Mouse (Mus musculus): ENCODE data around the gene Zfp709.
"Not testable (repeated sequence)": the region's sequence is repeated elsewhere in the genome, so short reads cannot be mapped to it uniquely, and the experiment has no call there.

Zfp709 gene

GRCm38 (mm10) chr8:71881618-71882274, at the start of gene Zfp709:
Gene Zfp709, plus strand, starts transcription at chr8:71882019.
- peak; percentile 64 for DNase-seq (ENCODE audit: low spot score)

GRCm38 (mm10) chr8:71838207-71838606, 43.6 kb upstream of the Zfp709 start:
- DNase-seq (ENCODE audit: low spot score), result not testable (repeated sequence)

- not testable (repeated sequence) for DNase-seq (ENCODE audit: low spot score)
Observed at GRCm38 (mm10) chr8:71841201-71841817, 40.5 kb upstream of the Zfp709 start.

- not testable (repeated sequence) for DNase-seq (ENCODE audit: low spot score)
Observed at GRCm38 (mm10) chr8:71842476-71842875, 39.3 kb upstream of the Zfp709 start.

- not testable (repeated sequence) for DNase-seq (ENCODE audit: low spot score)
Observed at GRCm38 (mm10) chr8:71844453-71844852, 37.4 kb upstream of the Zfp709 start.

GRCm38 (mm10) chr8:71845993-71846483, 35.8 kb upstream of the Zfp709 start:
- DNase-seq (ENCODE audit: low spot score), result not testable (repeated sequence)

GRCm38 (mm10) chr8:71846745-71847144, 35.1 kb upstream of the Zfp709 start:
- not testable (repeated sequence) for DNase-seq (ENCODE audit: low spot score)

- DNase-seq (ENCODE audit: low spot score), result not testable (repeated sequence)
Observed at GRCm38 (mm10) chr8:71851014-71851413, 30.8 kb upstream of the Zfp709 start.

- DNase-seq (ENCODE audit: low spot score), result not testable (repeated sequence)
Observed at GRCm38 (mm10) chr8:71853360-71853759, 28.5 kb upstream of the Zfp709 start.

- not testable (repeated sequence) for DNase-seq (ENCODE audit: low spot score)
Observed at GRCm38 (mm10) chr8:71856630-71857328, 25.0 kb upstream of the Zfp709 start.

GRCm38 (mm10) chr8:71857364-71857763, 24.5 kb upstream of the Zfp709 start:
- DNase-seq (ENCODE audit: low spot score), result not testable (repeated sequence)

- DNase-seq (ENCODE audit: low spot score), result not testable (repeated sequence)
Observed at GRCm38 (mm10) chr8:71861551-71861950, 20.3 kb upstream of the Zfp709 start.

- DNase-seq (ENCODE audit: low spot score), result not testable (repeated sequence)
Observed at GRCm38 (mm10) chr8:71862038-71862437, 19.8 kb upstream of the Zfp709 start.

- not testable (repeated sequence) for DNase-seq (ENCODE audit: low spot score)
Observed at GRCm38 (mm10) chr8:71900666-71901065, 18.8 kb downstream of the Zfp709 start.

- not testable (repeated sequence) for DNase-seq (ENCODE audit: low spot score)
Observed at GRCm38 (mm10) chr8:71903084-71903483, 21.3 kb downstream of the Zfp709 start.

- DNase-seq (ENCODE audit: low spot score), result no peak
Observed at GRCm38 (mm10) chr8:71906809-71907208, 25.0 kb downstream of the Zfp709 start.

- no peak for DNase-seq (ENCODE audit: low spot score)
Observed at GRCm38 (mm10) chr8:71907798-71908257, 26.0 kb downstream of the Zfp709 start.

- DNase-seq (ENCODE audit: low spot score), result peak; percentile 79
Observed at GRCm38 (mm10) chr8:71908309-71909261, 26.8 kb downstream of the Zfp709 start, which contains the start of the genes Zfp882 and Zfp617. Gene Zfp882, plus strand, starts transcription at chr8:71908608. Gene Zfp617, plus strand, starts transcription at chr8:71908635.

- no peak for DNase-seq (ENCODE audit: low spot score)
Observed at GRCm38 (mm10) chr8:71912286-71912685, 30.5 kb downstream of the Zfp709 start.

GRCm38 (mm10) chr8:71922567-71923401, 41.0 kb downstream of the Zfp709 start:
- peak; percentile 95 for DNase-seq (ENCODE audit: low spot score)
